Mouse (Mus musculus): ENCODE data around the gene Adgrd1.

The Adgrd1 gene

DNA sequence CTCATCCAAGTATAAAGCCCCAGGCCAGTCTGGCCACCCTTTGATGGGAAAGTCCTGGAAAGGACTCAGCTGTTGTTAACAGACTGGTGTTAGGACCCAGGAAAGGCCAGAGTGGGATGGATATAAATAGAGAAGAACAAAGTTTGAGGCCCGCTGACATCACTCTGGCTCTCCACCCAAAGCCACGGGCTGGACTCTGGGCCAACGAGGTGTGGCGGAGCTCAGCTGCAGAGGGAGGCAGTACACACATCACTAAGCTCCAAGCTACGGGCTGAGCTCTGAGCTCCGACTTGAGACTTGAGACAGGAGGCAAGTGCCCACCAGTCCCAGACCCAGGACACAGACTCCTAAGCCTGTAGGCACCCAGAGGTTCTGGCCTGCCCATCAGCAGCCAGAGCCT, at the start of gene Adgrd1:
Gene Adgrd1 (plus strand): TSS at position 240 of the 400 bp plus-strand sequence.
- DNase-seq (ENCODE audit: low read depth): peak; percentile 65

DNA sequence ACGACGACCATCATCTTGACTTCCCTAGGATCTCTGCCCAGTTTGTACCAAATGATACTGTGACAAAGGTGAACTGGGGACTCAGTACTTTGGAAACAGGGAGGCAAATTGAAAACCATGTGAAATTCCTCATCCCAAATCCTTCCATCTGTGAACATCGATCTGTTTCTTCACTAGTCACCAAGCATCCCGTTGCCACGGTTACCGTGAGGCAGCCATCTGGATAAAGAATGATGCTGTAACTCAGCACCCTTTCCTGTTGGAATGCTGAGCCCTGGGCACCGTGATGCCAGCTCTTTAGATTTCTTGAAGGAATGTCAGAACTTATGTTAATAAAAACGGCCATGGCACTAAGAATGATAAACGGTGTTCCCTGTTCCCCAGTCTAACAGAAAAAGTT, 47.2 kb upstream of the Adgrd1 start:
- no peak for DNase-seq (ENCODE audit: low read depth)

DNA sequence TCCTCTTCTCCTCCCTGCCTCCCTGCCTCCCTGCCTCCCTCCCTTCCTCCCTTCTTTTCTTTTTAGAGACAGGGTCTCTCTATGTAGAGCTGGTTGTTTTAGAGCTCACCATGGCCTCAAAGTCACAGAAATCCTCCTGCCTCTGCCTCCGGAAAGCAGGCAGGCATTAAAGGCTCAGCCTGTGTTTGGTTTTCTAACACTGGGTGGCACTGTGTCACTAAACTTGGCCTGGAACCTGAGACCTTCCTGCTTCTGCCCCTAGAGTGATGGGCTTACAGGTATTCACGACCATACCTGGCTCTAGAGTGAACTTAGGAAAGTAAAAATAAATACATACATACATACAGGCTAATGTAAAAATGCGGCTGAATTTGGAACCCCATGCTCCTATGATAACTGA, 44.6 kb upstream of the Adgrd1 start:
- DNase-seq (ENCODE audit: low read depth): no peak

DNA sequence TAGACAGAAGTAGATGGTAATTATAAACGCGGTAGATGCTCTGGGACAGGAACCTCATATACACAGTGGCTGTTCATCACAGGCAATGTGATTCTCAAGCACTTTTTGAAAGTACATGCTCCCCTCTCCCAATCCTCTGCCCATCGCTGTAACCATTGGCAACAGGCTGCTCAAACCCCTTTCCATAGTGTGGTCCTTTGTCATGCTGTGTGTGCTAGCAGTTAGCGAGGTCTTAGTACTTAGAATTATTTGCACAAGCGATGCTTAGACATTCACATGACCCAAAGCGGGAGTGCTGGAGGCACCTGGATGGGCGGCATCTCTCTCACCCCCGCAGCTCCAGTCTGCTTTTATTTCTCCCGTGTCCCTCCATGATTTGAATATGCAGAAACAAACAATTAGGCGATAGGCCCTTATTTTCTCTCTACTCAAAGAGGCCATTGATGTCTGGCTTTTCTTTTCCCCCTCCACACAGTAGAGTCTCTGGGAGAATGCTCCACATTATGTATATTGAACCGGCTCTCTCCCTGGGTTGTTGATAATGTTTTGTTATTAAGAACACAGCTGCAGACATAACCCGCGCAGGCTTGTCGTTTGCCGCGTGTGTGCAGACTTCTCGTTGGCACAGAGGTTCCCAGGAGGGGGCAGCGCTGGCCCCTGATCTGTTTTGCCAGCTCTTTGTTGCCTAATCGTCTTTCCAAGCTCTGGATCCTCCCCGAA, 43.8 kb upstream of the Adgrd1 start:
- DNase-seq (ENCODE audit: low read depth): no peak

DNA sequence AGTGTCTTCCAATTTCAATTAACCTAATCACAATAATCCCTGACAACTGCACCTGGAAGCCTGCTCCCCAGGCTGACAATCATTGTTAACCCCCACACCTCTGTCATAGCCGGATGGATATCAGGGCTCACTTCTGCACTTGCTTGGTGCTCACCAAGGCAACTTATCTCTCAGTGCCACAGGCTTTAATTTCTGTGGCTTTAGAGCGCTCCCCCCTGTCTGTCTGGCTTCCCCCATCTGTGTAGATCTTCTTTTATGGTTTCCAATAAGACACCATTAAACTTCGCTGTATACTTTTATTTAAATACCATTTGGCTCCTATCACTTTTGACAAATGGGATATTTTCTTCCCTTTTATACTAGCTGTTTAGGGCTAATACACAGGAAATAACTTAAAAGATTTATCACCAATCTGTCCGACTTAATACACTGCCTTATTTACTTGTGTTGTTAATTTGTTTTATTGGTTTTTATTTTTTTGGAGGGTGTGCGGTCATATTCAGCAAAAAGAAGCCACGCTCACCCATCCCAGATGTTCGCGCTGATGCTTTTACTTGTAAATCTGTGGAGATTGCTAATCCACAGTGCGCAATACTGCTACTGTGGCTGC, 41.8 kb upstream of the Adgrd1 start:
- no peak for DNase-seq (ENCODE audit: low read depth)

DNA sequence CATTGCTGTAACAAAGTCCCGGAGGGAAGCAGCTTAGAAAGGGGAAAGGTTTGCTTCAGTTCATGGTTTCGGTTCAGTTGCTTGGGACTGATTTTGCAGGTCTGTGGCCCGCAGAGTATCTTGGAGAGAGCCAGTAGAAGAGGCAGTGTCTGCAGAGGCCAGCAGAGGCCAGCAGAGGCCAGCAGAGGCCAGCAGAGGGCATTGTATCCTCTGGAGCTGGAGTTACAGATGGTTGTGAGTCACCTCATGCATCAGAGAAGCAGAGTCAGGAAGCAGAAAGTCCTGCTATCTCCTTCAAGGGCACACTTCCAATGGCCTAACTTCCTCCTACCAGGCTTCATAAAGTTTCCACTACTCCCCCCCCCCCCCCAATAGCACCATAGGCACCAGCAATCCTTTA, 37.4 kb upstream of the Adgrd1 start:
- DNase-seq (ENCODE audit: low read depth): no peak

DNA sequence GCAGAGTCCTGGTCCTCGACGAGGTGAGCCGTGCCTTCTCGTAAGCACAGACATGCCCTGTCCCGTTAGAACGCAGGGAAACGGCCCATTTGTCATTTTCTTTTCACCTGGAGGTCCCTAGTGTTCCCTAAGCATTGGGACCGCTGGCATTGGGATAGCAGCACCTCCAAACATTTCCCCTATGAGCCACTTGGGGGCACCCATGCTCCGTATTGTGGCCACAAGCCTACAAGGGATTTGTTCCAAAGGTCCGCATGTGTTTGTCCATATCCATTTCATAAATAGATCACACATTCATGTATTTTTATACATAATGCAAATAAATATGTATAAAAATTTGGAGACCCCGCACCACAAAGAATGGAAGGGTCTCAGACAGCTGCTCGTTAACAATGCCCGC, 35.0 kb upstream of the Adgrd1 start:
- no peak for DNase-seq (ENCODE audit: low read depth)

DNA sequence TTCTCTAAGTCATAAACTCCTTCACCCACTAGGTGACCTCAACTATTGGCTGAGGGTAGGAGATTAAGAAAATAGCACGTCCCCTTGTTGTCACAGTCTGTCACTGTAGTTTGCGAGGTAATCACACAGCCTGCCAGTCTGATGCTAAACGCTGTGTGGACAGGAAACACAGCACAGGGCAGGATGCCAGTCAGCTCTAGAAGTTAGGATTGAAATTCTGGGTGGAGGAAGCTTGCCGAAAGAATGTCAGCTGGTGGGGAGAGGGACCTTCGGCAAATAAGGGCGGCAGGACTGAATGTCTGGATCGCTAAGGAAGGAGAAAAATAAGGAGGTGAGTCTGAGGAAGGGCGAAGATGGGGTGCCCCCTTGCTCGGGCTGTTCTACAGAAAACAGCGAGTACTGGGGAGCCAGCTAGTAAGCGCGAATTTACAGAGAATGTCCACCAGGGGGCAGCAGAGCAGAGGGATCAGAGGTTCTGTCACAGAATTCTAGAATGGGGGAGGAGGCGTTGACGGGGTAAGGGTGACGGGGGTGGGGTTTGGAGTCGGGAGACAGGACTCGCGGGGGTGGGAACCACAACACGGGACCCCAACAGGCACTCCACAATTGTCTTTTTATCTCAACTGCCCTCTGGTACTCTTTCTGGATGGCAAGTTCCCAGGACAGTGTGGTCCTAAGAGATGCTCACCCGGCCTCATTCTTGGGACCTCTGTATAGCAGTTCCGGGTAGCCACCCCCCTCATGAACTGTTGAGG, 33.3 kb upstream of the Adgrd1 start:
- peak; percentile 43 for DNase-seq (ENCODE audit: low read depth)

DNA sequence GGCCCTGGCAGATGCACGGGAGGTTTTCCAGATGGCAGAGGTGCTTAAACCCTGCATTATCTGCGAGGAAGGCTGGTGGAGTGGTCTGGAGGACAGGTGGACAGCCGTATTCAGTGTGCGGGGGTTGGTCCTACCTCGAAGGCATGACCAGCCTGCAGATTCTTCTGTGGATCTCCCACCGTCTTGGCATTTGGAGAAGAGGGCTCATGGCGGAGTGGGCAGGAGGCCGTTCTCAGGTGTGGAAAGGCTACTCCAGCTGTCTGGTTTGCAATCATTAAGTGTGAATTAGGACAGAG, 32.8 kb upstream of the Adgrd1 start:
- DNase-seq (ENCODE audit: low read depth): no peak

DNA sequence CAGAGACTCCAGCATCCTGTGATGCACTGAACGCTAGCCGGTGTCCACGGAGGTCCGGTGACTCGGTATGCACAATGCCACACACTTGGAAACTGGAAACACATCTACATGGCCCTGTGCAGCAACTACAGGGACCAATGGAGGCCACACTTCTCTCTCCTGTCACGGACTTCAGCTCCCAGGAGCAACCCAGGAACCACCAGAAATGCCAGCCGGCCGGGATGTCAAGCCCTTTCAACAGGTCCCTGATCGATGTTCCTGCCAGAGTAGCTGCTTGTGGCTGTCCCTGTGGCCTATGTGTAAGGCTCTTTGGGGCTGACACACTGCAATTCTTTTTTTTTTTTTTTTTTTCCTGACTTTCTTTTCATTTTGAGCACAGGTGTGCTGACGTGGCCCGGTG, 32.4 kb upstream of the Adgrd1 start:
- no peak for DNase-seq (ENCODE audit: low read depth)

DNA sequence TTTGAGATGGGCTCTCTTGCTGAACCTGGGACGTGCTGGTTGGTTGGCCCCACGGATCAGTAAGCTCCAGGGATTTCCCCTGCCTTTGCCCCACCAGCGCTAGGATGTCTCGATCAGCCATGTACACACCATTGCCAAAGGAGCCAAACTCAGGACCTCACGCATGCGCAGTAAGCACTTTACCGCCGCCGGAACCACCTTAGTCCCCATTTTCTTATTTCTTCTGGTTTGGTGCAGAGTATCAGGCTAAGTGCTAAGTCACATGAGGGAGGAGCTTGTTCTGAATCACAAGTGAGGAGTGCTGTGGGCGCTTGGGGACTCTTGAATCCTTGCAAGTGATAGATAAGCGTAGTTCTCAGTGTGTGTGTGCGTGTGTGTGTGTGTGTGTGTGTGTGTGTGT, 31.2 kb upstream of the Adgrd1 start:
- DNase-seq (ENCODE audit: low read depth): no peak

DNA sequence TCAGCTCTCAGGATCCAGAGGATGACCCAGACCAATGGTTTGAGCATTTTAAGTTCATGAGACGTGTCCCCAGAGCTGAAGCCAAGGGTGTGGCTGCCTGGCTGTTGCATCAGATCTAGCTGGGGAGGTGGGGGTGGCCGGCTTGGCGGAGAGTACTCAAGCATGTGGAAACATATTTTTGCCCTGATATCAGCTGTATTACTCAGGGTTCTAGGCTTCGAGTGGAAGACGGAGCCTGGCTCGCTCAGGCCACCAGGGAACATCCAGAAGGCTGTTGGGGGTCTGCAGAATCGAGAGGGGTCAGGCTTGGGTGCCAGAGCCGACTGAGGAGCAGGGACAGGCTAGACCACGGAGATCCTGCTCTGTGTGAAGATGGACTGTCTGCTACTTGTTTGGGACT, 30.6 kb upstream of the Adgrd1 start:
- peak; percentile 55 for DNase-seq (ENCODE audit: low read depth)

DNA sequence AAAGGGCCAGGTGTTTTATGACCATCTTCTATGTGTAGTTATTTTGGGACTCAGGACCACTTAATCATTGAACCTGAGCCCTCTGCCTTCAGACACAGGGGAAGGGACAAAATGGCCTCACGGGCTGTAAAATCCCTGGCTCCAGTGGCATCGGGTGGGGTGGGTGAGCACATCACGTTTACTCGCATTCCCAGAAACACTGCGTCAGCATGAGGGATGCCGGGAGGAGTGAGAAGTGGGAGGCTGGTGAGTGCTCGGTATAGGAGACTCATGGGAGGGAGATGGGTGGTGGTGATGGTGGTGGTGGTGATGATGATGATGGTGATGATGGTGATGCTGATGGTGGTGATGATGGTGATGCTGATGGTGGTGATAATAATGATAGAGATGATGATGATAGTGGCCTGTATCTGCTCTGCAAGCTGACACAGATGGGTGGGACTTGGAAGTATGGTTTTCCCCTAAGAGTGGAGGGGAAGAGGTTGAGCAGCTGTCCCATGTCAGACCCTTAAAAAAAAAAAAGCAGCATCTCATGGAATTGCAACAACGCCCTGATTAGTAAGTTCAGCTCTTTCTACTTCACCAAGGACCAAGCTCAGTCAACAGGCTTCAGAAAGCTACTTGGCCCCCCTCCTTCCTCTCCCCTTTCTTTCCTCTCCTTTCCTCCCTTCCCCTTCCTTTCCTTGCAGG, 29.9 kb upstream of the Adgrd1 start:
- DNase-seq (ENCODE audit: low read depth): no peak

DNA sequence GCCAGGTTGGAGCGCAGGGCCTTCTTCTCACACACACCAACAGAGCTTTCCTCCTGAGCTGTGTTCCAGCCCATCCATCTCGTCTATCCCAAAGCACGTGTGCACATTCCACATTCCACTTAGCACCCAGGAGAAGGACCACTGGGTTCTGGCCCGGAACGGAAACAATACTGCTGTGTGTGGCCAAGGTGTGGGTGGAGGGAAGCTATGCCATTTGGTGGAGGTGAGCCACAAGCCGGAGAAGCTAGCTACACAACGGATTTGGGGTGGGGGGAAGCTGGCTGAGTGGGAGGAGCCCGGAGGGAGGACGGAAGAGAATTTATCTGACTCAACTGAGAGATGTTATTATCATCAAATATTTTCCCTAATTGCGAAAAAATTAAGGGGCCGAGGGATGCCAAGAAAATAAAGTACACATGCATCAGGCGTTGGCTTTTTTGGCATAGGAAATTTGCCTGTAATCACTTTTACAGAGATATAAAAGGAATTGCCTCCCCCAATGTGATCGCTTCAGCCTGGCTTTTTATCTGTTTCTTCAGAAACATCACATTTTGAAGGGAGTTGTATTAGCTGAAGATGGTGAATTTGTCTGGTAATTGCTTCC, 29.2 kb upstream of the Adgrd1 start:
- DNase-seq (ENCODE audit: low read depth): no peak

DNA sequence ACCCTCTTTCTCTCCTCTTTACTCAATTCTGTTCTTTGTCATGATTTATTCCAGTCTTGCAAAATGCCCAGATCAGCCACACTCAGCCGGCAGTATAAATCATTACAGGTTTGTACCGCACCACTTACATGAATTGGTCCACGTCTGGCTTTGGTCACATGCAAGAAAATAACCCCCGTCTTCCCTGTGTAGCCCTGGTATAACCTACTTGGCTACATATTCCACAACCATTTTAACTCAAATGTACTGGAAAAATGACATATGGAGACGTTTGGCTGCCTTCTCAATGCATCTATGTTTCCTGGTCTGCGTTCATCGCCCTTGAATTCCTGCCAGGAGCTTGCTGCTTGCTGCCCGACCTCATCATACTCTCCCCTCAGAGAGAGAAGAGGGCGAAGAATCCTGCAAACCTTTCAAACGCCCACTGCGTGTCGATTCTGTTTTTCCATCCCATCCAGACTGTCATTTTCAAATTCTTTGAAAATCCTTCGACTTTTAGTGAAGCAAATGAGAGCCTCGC, 24.7 kb upstream of the Adgrd1 start:
- no peak for DNase-seq (ENCODE audit: low read depth)

DNA sequence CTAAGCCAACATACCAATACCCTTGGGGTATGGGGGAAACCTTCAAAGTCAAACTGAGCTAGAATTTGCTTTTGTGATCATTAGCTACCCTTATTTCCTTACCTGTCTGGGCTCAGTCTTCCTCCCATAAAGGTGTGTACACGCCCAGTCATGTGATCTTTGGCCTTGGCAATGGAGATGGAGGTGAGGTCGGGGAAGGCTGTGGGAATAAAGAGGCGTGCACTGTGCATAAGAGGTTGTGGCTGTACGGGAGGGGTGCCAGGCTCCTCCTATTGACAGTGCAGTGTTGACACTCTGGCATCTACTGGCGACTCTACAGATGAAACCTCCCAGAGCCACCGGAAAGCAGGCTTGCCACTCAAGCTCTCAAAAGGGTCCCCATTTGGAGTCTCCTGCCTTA, 23.1 kb upstream of the Adgrd1 start:
- no peak for DNase-seq (ENCODE audit: low read depth)

DNA sequence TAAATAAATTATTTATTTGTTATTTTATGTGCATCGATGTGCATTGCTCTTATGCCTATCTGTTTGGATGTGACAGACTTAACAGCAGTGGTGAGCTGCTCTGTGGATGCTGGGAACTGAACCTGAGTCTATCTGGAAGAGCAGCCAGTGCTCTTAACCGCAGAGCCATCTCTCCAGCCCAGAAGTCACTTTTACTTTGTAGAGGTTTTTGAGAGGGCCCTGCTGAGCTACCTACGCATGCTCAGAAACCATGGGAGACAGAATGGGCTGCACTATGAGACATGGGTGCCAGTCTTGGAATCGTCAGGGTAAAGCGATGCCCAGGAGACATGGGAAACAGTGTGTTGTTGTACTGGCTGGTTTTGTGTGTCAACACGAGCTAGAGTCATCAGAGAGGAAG, 20.5 kb upstream of the Adgrd1 start:
- no peak for DNase-seq (ENCODE audit: low read depth)

DNA sequence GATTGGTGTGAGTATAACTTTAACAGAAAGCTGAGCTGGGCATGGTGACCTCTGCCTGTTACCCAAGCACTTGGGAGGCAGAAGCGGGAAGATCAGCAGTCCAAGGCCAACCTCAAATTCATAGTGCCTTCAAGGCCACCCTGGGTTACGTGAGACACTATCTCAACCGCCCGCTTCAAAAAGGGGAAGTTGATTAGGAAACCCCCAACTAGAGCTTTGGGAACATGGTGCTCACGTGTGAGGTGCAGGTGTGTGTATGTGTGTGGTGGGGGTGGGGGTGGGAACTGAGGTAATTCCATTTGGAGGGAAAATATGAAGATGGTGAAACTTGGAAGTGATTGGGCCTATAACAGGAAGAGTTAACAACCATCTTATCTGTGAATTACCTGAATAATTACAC, 19.3 kb upstream of the Adgrd1 start:
- no peak for DNase-seq (ENCODE audit: low read depth)

DNA sequence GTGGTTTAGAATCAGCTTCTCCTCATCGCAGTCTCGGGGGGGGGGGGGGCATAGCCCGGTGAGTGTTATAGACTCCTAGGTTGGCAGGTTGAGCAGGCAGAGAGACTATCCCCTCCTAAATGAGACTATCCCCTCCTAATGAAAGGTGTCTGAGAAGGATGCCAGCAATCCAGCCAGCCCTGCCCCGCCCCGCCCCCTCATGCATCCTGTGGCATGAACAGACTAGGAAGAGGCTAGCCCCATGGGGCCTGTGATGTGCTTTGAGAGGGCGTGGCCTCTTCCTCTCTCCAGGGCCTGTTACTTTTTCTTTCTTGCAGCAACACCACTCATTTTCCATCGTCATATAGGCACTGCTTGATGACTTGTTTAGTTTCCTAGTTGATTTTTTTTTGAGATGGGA, 15.0 kb upstream of the Adgrd1 start:
- no peak for DNase-seq (ENCODE audit: low read depth)

DNA sequence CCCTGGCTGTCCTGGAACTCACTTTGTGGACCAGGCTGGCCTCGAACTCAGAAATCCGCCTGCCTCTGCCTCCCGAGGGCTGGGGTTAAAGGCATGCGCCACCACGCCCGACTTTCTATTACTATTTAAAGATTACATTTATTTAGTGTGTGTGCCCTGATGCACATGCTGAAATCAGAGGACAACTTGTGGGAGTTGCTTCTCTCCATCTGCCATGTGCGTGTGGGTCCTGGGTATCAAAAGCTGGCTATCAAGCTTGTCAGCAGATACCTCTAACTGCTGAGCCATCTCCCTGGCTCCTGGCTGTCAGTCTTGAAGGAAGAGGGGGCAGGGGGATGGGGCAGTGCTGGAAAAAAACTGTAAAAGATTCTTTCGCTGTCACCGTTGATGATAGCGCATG, 11.4 kb upstream of the Adgrd1 start:
- DNase-seq (ENCODE audit: low read depth): no peak

DNA sequence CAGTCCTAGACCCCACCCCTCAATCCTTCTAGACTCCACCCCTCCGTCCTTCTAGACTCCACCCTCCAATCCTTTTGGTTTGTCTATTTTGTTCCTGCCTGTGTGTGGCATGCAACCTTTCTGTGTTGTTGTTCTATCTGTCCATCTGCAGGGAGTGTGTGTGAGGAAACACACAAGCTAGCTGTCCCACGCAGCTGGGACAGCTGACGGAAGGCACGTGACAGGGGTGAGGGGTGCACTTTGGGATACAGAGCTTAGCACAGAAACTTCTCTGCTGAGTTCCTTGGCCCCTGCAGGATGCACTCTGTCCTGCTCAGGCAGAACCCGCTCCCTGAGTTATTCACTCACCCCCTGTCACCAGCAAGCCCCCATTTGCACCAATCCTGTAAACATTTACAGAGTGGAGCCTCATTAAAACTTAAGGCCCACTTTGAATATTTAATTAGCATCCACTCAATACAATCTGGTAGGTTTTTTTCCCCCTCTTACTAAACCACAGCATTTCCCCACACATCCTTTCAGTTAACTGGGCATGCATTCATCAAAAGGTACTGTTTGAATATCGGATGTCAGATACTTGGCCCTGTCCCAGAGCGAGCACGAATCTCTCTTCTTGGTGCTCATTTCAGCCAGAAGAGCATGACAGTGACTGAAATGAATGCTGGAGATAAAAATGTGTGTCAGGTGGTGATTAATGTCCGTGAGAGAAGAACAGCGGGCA, 4.0 kb upstream of the Adgrd1 start:
- DNase-seq (ENCODE audit: low read depth): no peak

DNA sequence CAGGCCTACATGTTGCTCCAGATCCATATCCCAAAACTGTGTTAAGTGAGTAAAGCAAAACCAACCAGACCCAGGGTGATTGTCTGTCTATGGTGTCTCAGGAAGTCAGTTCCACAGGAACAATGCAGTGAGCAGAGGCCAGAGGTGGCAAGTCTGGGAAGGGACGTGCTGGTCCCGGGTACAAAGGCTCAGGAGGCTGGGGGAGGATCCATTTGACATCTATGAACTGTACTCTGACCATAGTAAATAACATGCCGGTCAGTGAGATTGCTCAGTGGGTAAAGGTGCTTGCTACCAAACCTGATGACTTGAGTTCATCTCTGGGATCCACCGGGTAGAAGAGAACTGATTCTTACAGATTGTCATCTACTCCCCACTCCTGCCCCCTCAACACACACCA, 3.4 kb upstream of the Adgrd1 start:
- no peak for DNase-seq (ENCODE audit: low read depth)
